ENCODE assay signal across 20 mouse cellular contexts in genomic region chr16:31215271-31215670, GRCm38 (mm10).
"Had no signal": no experiment of that assay in that cellular context is flagged by ENCODE, and none has a peak within 500 bp of the region (broad histone marks: within the 10 kb centered on the region; RNA-seq: fewer than 3 reads in every experiment).

No protein-coding gene starts in this region.

- H3K27ac ChIP-seq: liver, embryonic 13.5 days; liver, embryonic 15.5 days; lung, embryonic 15.5 days; macrophage; midbrain, embryonic 12.5 days; neural tube, embryonic 12.5 days; stomach, embryonic 15.5 days; stomach, postnatal 0 days had no signal

- H3K4me1 ChIP-seq: lung, embryonic 15.5 days; midbrain, embryonic 12.5 days; neural tube, embryonic 12.5 days; stomach, embryonic 15.5 days had no signal

- H3K9me3 ChIP-seq: lung, embryonic 15.5 days; stomach, embryonic 15.5 days had no signal

- H3K4me2 ChIP-seq: liver, embryonic 11.5 days; liver, embryonic 13.5 days; liver, embryonic 15.5 days; lung, embryonic 15.5 days; midbrain, embryonic 12.5 days; neural tube, embryonic 12.5 days; stomach, embryonic 15.5 days had no signal

- H3K4me3 ChIP-seq: liver, embryonic 13.5 days; liver, embryonic 15.5 days; lung, embryonic 15.5 days; midbrain, embryonic 12.5 days; neural tube, embryonic 12.5 days; stomach, embryonic 15.5 days had no signal

- H3K36me3 ChIP-seq: liver, embryonic 13.5 days; liver, embryonic 15.5 days; lung, embryonic 15.5 days; midbrain, embryonic 12.5 days; neural tube, embryonic 12.5 days; stomach, embryonic 15.5 days had no signal

- DNase-seq: liver, embryonic 13.5 days; liver, postnatal 0 days; lung, adult 2 months; lung, postnatal 14 days; lung, postnatal 36 days; midbrain, embryonic 14.5 days; right cerebral cortex, postnatal 14 days; thymus, adult 2 months; thymus, postnatal 14 days; thymus, postnatal 36 days had no signal

- H3K9ac ChIP-seq: liver, embryonic 13.5 days; liver, embryonic 15.5 days; liver, postnatal 0 days; lung, embryonic 15.5 days; midbrain, embryonic 12.5 days; neural tube, embryonic 12.5 days; stomach, embryonic 15.5 days had no signal

- ATAC-seq: liver, postnatal 0 days; lung, postnatal 0 days; midbrain, embryonic 16.5 days had no signal

- H3K27me3 ChIP-seq: liver, embryonic 15.5 days; lung, embryonic 15.5 days; midbrain, embryonic 12.5 days; neural tube, embryonic 12.5 days; stomach, embryonic 15.5 days had no signal
